Mouse (Mus musculus): ENCODE measurements around the gene Cpn1. TPM values are rescaled to one million over a fixed set of nuclear protein-coding genes. Genes with fewer than 3 reads are reported as not detected.

Cpn1 gene
- total and polyA plus RNA-seq, 3 experiments: 0.13 to 1.0 (median 0.34) TPM

DNA sequence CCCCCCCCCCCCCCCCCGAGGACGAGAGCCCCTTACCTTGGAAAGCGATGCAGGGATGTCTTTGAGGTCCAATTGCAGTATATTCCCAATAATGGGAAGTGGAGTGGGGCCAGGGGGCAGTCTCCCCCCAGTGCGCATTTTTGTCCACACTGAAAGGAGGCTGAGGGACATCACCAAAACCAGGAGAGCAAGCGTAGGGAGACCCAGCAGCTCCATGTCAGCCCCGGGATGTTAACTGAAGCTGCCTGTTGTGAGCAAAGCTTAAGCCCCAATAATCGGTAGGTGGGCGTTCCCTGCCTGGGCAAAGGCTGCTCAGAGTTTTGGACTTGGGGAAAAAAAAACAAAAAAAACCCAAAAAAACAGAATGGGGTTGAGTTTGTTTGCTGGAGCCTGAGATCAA lies 42.6 kb upstream of the Cpn1 start, which contains the start of gene Cyp2c23:
Gene Cyp2c23 (minus strand): TSS at position 237 of the 400 bp plus-strand sequence.
- H3K27me3 ChIP-seq (replicated peaks): no peaks in the 10 kb centered on the region
- H3K36me3 ChIP-seq (replicated peaks in 1 of 2; ENCODE audit: control insufficient read depth in 1 of 2, insufficient read depth in 1 of 2, low read length in 1 of 2): peaks cover 0 to 11% of the 10 kb centered on the region in 2 experiments
- peaks cover 0 to 10% of the 10 kb centered on the region in 2 experiments; a peak in 2 of 4 replicates for H3K4me1 ChIP-seq (ENCODE audit: control insufficient read depth in 1 of 2, insufficient read depth in 2 of 2)
- no peaks in the 10 kb centered on the region for H3K9me3 ChIP-seq (replicated peaks; ENCODE audit: low read length)
- H3K79me2 ChIP-seq (replicated peaks; ENCODE audit: control insufficient read depth, extremely low read depth, insufficient read depth, poor library complexity, severe bottlenecking): no peaks in the 10 kb centered on the region
- in situ Hi-C loops (cut with MboI; ENCODE audit: low pct_ligation_motif_present, low pct_unique_long_range_greater_than_20kb, low sequenced_read_pairs) (no loop called here), dilution Hi-C loops (cut with MboI; ENCODE audit: extremely low pct_ligation_motif_present, extremely low pct_unique_long_range_greater_than_20kb, low sequenced_read_pairs) (no loop called here)
- no peak within 1 kb of the TSS for H3K4me3 ChIP-seq (replicated peaks in 1 of 3; ENCODE audit: low read depth in 2 of 3, low read length in 2 of 3, poor library complexity in 1 of 3)
- no peak within 1 kb of the TSS for H3K27ac ChIP-seq (ENCODE audit: insufficient read depth, low read depth)
- no peak within 1 kb of the TSS for H3K9ac ChIP-seq (ENCODE audit: insufficient read depth, low read depth)
- no peak for DNase-seq (ENCODE audit: extremely low read depth)
- H3K4me2 ChIP-seq (ENCODE audit: insufficient read depth, low read depth, poor library complexity, severe bottlenecking): no peak within 1 kb of the TSS
- no peak for TF ChIP-seq JUN (IDR thresholded peaks at IDR 0.05; ENCODE audit: insufficient read depth, low read depth, low read length)
- TF ChIP-seq ZMIZ1 (IDR thresholded peaks at IDR 0.05; ENCODE audit: low read depth, low read length): no peak
- TF ChIP-seq MEF2A (IDR thresholded peaks at IDR 0.05; ENCODE audit: borderline replicate concordance, low read depth, low read length): no peak
- no peak for TF ChIP-seq POLR2A (IDR thresholded peaks at IDR 0.05; ENCODE audit: low read depth, low read length)
- TF ChIP-seq USF1 (IDR thresholded peaks at IDR 0.05; ENCODE audit: low read depth, low read length): no peak
- no peak for TF ChIP-seq GABPA (IDR thresholded peaks at IDR 0.05; ENCODE audit: insufficient replicate concordance, low read depth, low read length)
- no peak for TF ChIP-seq USF2 (conservative IDR thresholded peaks at IDR 0.05; ENCODE audit: low read depth, low read length)
- no peak for TF ChIP-seq KAT2A (IDR thresholded peaks at IDR 0.05; ENCODE audit: insufficient replicate concordance, low read length)
- no peak for TF ChIP-seq RAD21 (IDR thresholded peaks at IDR 0.05; ENCODE audit: low read depth, low read length)
- TF ChIP-seq SMC3 (IDR thresholded peaks at IDR 0.05; ENCODE audit: low read depth, low read length): no peak

DNA sequence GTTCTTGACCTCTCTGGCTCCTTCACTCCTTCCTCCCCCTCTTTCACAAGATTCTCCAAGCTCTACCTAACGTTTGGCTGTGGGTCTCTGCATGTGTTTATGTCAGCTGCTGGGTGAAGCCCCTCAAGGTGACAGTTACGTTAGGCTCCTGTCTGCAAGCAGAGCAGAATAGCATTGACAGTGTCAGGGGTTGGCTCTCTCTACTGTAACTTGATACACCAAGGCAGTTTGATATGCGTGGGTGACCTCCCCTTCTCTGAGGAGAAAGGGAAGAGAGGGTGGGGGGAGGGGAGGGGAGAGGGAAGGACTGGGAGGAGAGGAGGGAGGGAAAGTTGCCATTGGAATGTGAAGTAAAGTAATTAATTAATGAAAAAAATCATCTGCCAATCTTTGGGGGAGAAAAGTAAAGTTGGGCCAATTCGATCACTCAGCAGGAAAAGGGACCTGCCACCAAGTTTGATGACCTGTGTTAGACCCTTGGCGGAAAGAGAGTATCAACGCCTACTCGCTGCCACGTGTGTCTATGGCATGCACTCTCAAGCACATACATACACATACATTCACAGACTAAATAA lies 40.7 kb upstream of the Cpn1 start:
- H3K4me3 ChIP-seq (replicated peaks in 1 of 3; ENCODE audit: low read depth in 2 of 3, low read length in 2 of 3, poor library complexity in 1 of 3): no peak overlapping the region
- TF ChIP-seq USF2 (conservative IDR thresholded peaks at IDR 0.05; ENCODE audit: low read depth, low read length) (no peak), RAD21 (IDR thresholded peaks at IDR 0.05; ENCODE audit: low read depth, low read length) (no peak), CTCF (conservative IDR thresholded peaks at IDR 0.05 in 1 of 2, IDR thresholded peaks at IDR 0.05 in 1 of 2; ENCODE audit: low read depth in 2 of 2, low read length in 2 of 2) (no peak), CHD1 (IDR thresholded peaks at IDR 0.05; ENCODE audit: low read depth, low read length) (no peak), ZKSCAN1 (IDR thresholded peaks at IDR 0.05; ENCODE audit: borderline replicate concordance, low read depth, low read length) (no peak), RCOR1 (conservative IDR thresholded peaks at IDR 0.05; ENCODE audit: low read depth, low read length) (no peak), MAX (IDR thresholded peaks at IDR 0.05; ENCODE audit: low read length) (no peak), USF1 (IDR thresholded peaks at IDR 0.05; ENCODE audit: low read depth, low read length) (no peak), ZC3H11A (IDR thresholded peaks at IDR 0.05; ENCODE audit: low read depth, low read length) (no peak), TCF12 (IDR thresholded peaks at IDR 0.05; ENCODE audit: low read depth, low read length) (no peak), TBP (conservative IDR thresholded peaks at IDR 0.05; ENCODE audit: low read depth, low read length) (no peak), NRF1 (IDR thresholded peaks at IDR 0.05; ENCODE audit: low read depth, low read length) (no peak), ETS1 (conservative IDR thresholded peaks at IDR 0.05; ENCODE audit: low read depth, low read length) (no peak), MEF2A (IDR thresholded peaks at IDR 0.05; ENCODE audit: borderline replicate concordance, low read depth, low read length) (no peak), GABPA (IDR thresholded peaks at IDR 0.05; ENCODE audit: insufficient replicate concordance, low read depth, low read length) (no peak), E2F4 (IDR thresholded peaks at IDR 0.05; ENCODE audit: insufficient replicate concordance, low read depth, low read length) (no peak)
- dilution Hi-C loops (cut with MboI; ENCODE audit: extremely low pct_ligation_motif_present, extremely low pct_unique_long_range_greater_than_20kb, low sequenced_read_pairs): no loop called here
- peaks cover 0 to 4% of the 10 kb centered on the region in 2 experiments for H3K36me3 ChIP-seq (replicated peaks in 1 of 2; ENCODE audit: control insufficient read depth in 1 of 2, insufficient read depth in 1 of 2, low read length in 1 of 2)
- H3K79me2 ChIP-seq (replicated peaks; ENCODE audit: control insufficient read depth, extremely low read depth, insufficient read depth, poor library complexity, severe bottlenecking): no peaks in the 10 kb centered on the region
- in situ Hi-C loops (cut with MboI; ENCODE audit: low pct_ligation_motif_present, low pct_unique_long_range_greater_than_20kb, low sequenced_read_pairs): no loop called here
- no peak for DNase-seq (ENCODE audit: extremely low read depth)
- H3K27me3 ChIP-seq (replicated peaks): no peaks in the 10 kb centered on the region
- no peak overlapping the region for H3K4me2 ChIP-seq (ENCODE audit: insufficient read depth, low read depth, poor library complexity, severe bottlenecking)
- H3K9ac ChIP-seq (ENCODE audit: insufficient read depth, low read depth): no peak overlapping the region
- H3K27ac ChIP-seq (ENCODE audit: insufficient read depth, low read depth): no peak overlapping the region
- H3K4me1 ChIP-seq (ENCODE audit: control insufficient read depth in 1 of 2, insufficient read depth in 2 of 2): peaks cover 0 to 10% of the 10 kb centered on the region in 2 experiments; a peak in 2 of 4 replicates
- H3K9me3 ChIP-seq (replicated peaks; ENCODE audit: low read length): no peaks in the 10 kb centered on the region

All from CH12.LX (cell line).